Mouse (Mus musculus): ENCODE measurements around the gene Sufu. TPM values are rescaled to one million over a fixed set of nuclear protein-coding genes. Genes with fewer than 3 reads are reported as not detected.

Gene Sufu
- polyA plus RNA-seq (2015; fragmentation: Nextera tagmentation; extraction: Ambion mirVana): 9.5 and 9.9 TPM in 2 replicates

GRCm38 (mm10) chr19:46396686-46397435 is at the start of gene Sufu:
Gene Sufu (plus strand): TSS chr19:46396896.
- peak; percentile 90 for ATAC-seq (ENCODE audit: low FRiP score, low TSS enrichment)
- peak within 1 kb of the TSS; percentile 87 for H3K4me3 ChIP-seq (ENCODE audit: low read depth, low read length)

DNA sequence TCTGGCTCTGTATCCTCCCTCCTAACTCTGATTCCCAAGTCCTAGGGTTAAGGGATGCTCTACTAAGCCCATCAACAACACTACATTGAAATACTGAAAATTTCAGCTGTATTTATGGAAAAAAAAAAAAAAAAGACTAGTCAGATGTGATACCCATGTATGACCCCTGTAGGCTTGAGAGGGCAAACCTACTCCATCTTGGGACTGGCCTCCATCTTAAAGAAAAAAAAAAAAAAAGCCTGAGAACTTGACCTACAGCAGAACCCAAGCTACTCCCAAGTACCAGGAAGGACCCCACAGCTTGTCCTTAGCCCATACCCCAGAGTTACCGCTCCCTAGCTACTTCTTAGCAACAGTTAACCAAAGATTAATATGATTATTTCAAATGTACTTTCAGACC is 49.5 kb upstream of the Sufu start:
- TF ChIP-seq CTCF (IDR thresholded peaks at IDR 0.05; ENCODE audit: low read depth): no peak
- H3K27ac ChIP-seq (replicated peaks): no peak overlapping the region
- no peak overlapping the region for H3K4me2 ChIP-seq (replicated peaks; ENCODE audit: low read depth)
- no peaks in the 10 kb centered on the region for H3K27me3 ChIP-seq (ENCODE audit: control insufficient read depth, insufficient read depth, low read length)
- no peak overlapping the region for H3K9ac ChIP-seq (ENCODE audit: low read length)
- no peak for ATAC-seq (ENCODE audit: low FRiP score, low TSS enrichment)
- WGBS: 96% methylated on average over 1 of the region's 1 CpGs
- no peak for DNase-seq (ENCODE audit: low spot score)
- no peaks in the 10 kb centered on the region for H3K36me3 ChIP-seq (ENCODE audit: control insufficient read depth, insufficient read depth, low read length)
- peaks cover 4% of the 10 kb centered on the region; the same call in 1 of the 2 replicates for H3K4me1 ChIP-seq (replicated peaks; ENCODE audit: control insufficient read depth, insufficient read depth)
- no peak overlapping the region for H3K4me3 ChIP-seq (ENCODE audit: low read depth, low read length)
- no peaks in the 10 kb centered on the region for H3K9me3 ChIP-seq (ENCODE audit: control insufficient read depth, low read length)

More at GRCm38 (mm10) chr19:46396686-46397435, at the start of gene Sufu:
- peak within 1 kb of the TSS; percentile 88 for H3K4me2 ChIP-seq (replicated peaks; ENCODE audit: low read depth)
- under 1% methylated on average over 51 of the region's 57 CpGs for WGBS
- peak within 1 kb of the TSS; percentile 88 for H3K27ac ChIP-seq (replicated peaks)
- H3K9me3 ChIP-seq (ENCODE audit: control insufficient read depth, low read length): no peaks in the 10 kb centered on the region
- H3K27me3 ChIP-seq (ENCODE audit: control insufficient read depth, insufficient read depth, low read length): no peaks in the 10 kb centered on the region
- H3K36me3 ChIP-seq (ENCODE audit: control insufficient read depth, insufficient read depth, low read length): peaks cover 4% of the 10 kb centered on the region; the same call in 1 of the 2 replicates
- H3K9ac ChIP-seq (ENCODE audit: low read length): peak within 1 kb of the TSS; percentile 86
- peak; percentile 98 for DNase-seq (ENCODE audit: low spot score)
- TF ChIP-seq EP300 (optimal IDR thresholded peaks at IDR 0.05): no peak
- TF ChIP-seq CTCF (IDR thresholded peaks at IDR 0.05; ENCODE audit: low read depth): peak; percentile 91
- H3K4me1 ChIP-seq (replicated peaks; ENCODE audit: control insufficient read depth, insufficient read depth): peaks cover 7% of the 10 kb centered on the region; the same call in 1 of the 2 replicates

GRCm38 (mm10) chr19:46347936-46348668 is 48.6 kb upstream of the Sufu start:
- Histone ChIP-seq H3K4me1 (replicated peaks; ENCODE audit: control insufficient read depth, insufficient read depth) (peaks cover 4% of the 10 kb centered on the region; the same call in 1 of the 2 replicates), H3K4me3 (ENCODE audit: low read depth, low read length) (peak overlapping the region; percentile 63), H3K9ac (ENCODE audit: low read length) (peak overlapping the region; percentile 78), H3K36me3 (ENCODE audit: control insufficient read depth, insufficient read depth, low read length) (no peaks in the 10 kb centered on the region), H3K27ac (replicated peaks) (peak overlapping the region; percentile 84), H3K9me3 (ENCODE audit: control insufficient read depth, low read length) (no peaks in the 10 kb centered on the region), H3K27me3 (ENCODE audit: control insufficient read depth, insufficient read depth, low read length) (no peaks in the 10 kb centered on the region), H3K4me2 (replicated peaks; ENCODE audit: low read depth) (peak overlapping the region; percentile 96)
- 23% methylated on average over 14 of the region's 14 CpGs for WGBS
- no peak for TF ChIP-seq CTCF (IDR thresholded peaks at IDR 0.05; ENCODE audit: low read depth)
- no peak for TF ChIP-seq EP300 (optimal IDR thresholded peaks at IDR 0.05)
- peak; percentile 47; the same call in 1 of the 2 replicates for ATAC-seq (ENCODE audit: low FRiP score, low TSS enrichment)
- peak; percentile 56 for DNase-seq (ENCODE audit: low spot score)

- peak; percentile 84 for DNase-seq (ENCODE audit: low spot score)
- peak; percentile 84 for ATAC-seq (ENCODE audit: low FRiP score, low TSS enrichment)
- Histone ChIP-seq H3K4me2 (replicated peaks; ENCODE audit: low read depth) (peak overlapping the region; percentile 96), H3K27ac (replicated peaks) (peak overlapping the region; percentile 84), H3K4me1 (replicated peaks; ENCODE audit: control insufficient read depth, insufficient read depth) (peaks cover 4% of the 10 kb centered on the region; the same call in 1 of the 2 replicates), H3K27me3 (ENCODE audit: control insufficient read depth, insufficient read depth, low read length) (no peaks in the 10 kb centered on the region), H3K4me3 (ENCODE audit: low read depth, low read length) (peak overlapping the region; percentile 63), H3K36me3 (ENCODE audit: control insufficient read depth, insufficient read depth, low read length) (no peaks in the 10 kb centered on the region), H3K9ac (ENCODE audit: low read length) (peak overlapping the region; percentile 78), H3K9me3 (ENCODE audit: control insufficient read depth, low read length) (no peaks in the 10 kb centered on the region)
- peak; percentile 1; the same call in 1 of the 2 replicates for TF ChIP-seq CTCF (IDR thresholded peaks at IDR 0.05; ENCODE audit: low read depth)
- no peak for TF ChIP-seq EP300 (optimal IDR thresholded peaks at IDR 0.05)
- WGBS: 0% methylated on average over 74 of the region's 78 CpGs
Observed at GRCm38 (mm10) chr19:46348761-46349458, 47.8 kb upstream of the Sufu start.

GRCm38 (mm10) chr19:46349550-46349949 is 47.1 kb upstream of the Sufu start:
- H3K4me2 ChIP-seq (replicated peaks; ENCODE audit: low read depth): peak overlapping the region; percentile 96
- H3K9me3 ChIP-seq (ENCODE audit: control insufficient read depth, low read length): no peaks in the 10 kb centered on the region
- H3K4me3 ChIP-seq (ENCODE audit: low read depth, low read length): peak overlapping the region; percentile 63
- no peaks in the 10 kb centered on the region for H3K27me3 ChIP-seq (ENCODE audit: control insufficient read depth, insufficient read depth, low read length)
- no peak for TF ChIP-seq EP300 (optimal IDR thresholded peaks at IDR 0.05)
- TF ChIP-seq CTCF (IDR thresholded peaks at IDR 0.05; ENCODE audit: low read depth): no peak
- peaks cover 4% of the 10 kb centered on the region; the same call in 1 of the 2 replicates for H3K4me1 ChIP-seq (replicated peaks; ENCODE audit: control insufficient read depth, insufficient read depth)
- DNase-seq (ENCODE audit: low spot score) (no peak), ATAC-seq (ENCODE audit: low FRiP score, low TSS enrichment) (no peak)
- peak overlapping the region; percentile 78 for H3K9ac ChIP-seq (ENCODE audit: low read length)
- H3K36me3 ChIP-seq (ENCODE audit: control insufficient read depth, insufficient read depth, low read length): no peaks in the 10 kb centered on the region
- 27% methylated on average over 6 of the region's 6 CpGs for WGBS
- 0 out of 2 replicates have a peak overlapping the region, but pooled peaks have one; percentile 49 for H3K27ac ChIP-seq (replicated peaks)
